Mouse (Mus musculus) heart, adult 8-10 months (tissue): ENCODE measurements around the gene Mbip. TPM values are rescaled to one million over a fixed set of nuclear protein-coding genes. Genes with fewer than 3 reads are reported as not detected.

Experiments
- DNase-seq: peaks from one replicate; pipeline ENCODE4 v3.0.0; 2022; ENCODE audit warnings: low spot score
- total RNA-seq, 4 experiments: library from RNA; stranded (reverse); gene quantifications; 2 replicates each; pipeline ENCODE4 v1.2.4; 2022

Mbip gene
- total RNA-seq, 4 experiments from 2014 or later: 5.3 to 7.4 (median 6.5) TPM

DNA sequence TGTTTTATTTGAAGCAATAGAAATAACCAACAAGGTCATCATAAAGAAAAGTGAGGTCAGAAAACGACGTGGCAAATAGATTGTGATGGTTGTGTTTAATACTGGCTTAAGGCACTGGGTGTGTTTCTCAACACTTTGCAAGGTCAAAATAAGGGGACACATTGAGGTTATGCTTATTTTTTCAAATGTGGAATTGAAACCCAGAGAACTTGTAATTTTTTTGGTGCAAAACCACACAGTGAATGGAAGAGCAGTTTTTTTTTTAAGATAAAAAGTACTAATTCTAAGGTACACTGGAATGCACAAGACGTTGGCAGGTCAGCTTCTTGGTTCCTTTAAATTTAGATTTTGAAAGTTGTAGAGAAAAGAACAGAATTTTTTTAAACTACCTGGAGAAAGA, 50.5 kb downstream of the Mbip start:
- DNase-seq: no peak

GRCm38 (mm10) chr12:56288548-56288947, 57.1 kb downstream of the Mbip start:
- DNase-seq: no peak

GRCm38 (mm10) chr12:56286828-56287227, 58.9 kb downstream of the Mbip start:
- no peak for DNase-seq

DNA sequence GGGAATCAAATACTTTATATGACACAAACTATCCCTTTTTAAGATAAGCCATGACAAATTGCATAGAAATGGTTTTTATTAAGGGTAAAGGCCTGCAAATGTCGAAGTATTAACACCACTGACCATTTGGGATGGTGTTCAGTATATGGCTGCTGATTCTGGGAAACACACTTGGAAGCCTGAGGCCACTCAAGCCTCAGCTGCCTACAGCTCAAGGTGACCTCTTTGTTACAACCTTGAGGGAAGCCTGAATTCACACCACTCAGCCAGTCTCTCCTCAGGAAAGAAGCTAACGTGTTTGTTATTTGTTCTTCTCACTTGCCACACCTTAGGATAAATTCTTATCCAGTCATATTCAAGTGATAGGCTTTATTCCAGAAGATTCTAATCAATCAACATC, 61.5 kb downstream of the Mbip start:
- no peak for DNase-seq

DNA sequence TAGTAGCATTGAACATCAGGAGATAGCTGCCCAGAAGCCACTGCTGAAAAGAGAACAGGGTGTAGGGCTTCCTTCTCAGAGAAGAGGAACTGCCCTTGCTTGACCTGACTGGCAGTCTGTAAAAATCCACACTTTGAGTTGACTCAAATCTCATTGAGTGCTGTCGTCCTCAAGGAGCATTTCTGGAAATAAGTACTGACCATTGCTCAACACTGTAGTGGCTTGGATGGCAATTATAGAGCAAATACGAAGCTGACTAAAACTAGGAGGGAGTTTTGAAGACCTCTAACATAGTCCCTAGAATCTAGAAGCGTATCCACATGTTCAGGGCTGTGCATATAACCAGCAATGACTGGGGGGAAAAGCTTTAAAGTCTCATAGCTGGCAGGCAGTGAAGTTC, 64.0 kb downstream of the Mbip start:
- DNase-seq: no peak

Other genes with a start within 250 kb of the Mbip start
- gene Nkx2-1, start 191.0 kb upstream of the Mbip start, total RNA-seq: not detected